Mouse (Mus musculus): ENCODE data around the gene Ckap4.
"Not testable (repeated sequence)": the region's sequence is repeated elsewhere in the genome, so short reads cannot be mapped to it uniquely, and the experiment has no call there.

Gene Ckap4

GRCm38 (mm10) chr10:84508603-84509002, 25.3 kb downstream of the Ckap4 start:
- no peak for DNase-seq (ENCODE audit: low read depth, low spot score)

GRCm38 (mm10) chr10:84498867-84499266, 35.0 kb downstream of the Ckap4 start:
- DNase-seq (ENCODE audit: low read depth, low spot score): no peak

GRCm38 (mm10) chr10:84496805-84497204, 37.1 kb downstream of the Ckap4 start:
- DNase-seq (ENCODE audit: low read depth, low spot score): no peak

GRCm38 (mm10) chr10:84494432-84494831, 39.4 kb downstream of the Ckap4 start:
- no peak for DNase-seq (ENCODE audit: low read depth, low spot score)

- no peak for DNase-seq (ENCODE audit: low read depth, low spot score)
These were observed 43.7 kb downstream of the Ckap4 start for GRCm38 (mm10) chr10:84490115-84490514.

- DNase-seq (ENCODE audit: low read depth, low spot score): peak; percentile 72
These were observed 45.5 kb downstream of the Ckap4 start for GRCm38 (mm10) chr10:84488315-84488714.

GRCm38 (mm10) chr10:84484661-84485060, 49.2 kb downstream of the Ckap4 start:
- no peak for DNase-seq (ENCODE audit: low read depth, low spot score)

- DNase-seq (ENCODE audit: low read depth, low spot score): no peak
These were observed 50.3 kb downstream of the Ckap4 start for GRCm38 (mm10) chr10:84483553-84483952.

GRCm38 (mm10) chr10:84483069-84483468, 50.8 kb downstream of the Ckap4 start:
- DNase-seq (ENCODE audit: low read depth, low spot score): no peak

- not testable (repeated sequence) for DNase-seq (ENCODE audit: low read depth, low spot score)
These were observed 51.4 kb downstream of the Ckap4 start for GRCm38 (mm10) chr10:84482418-84482817.

- DNase-seq (ENCODE audit: low read depth, low spot score): no peak
These were observed 52.6 kb downstream of the Ckap4 start for GRCm38 (mm10) chr10:84481327-84481671.

- no peak for DNase-seq (ENCODE audit: low read depth, low spot score)
These were observed 53.1 kb downstream of the Ckap4 start for GRCm38 (mm10) chr10:84480667-84481326.

GRCm38 (mm10) chr10:84480146-84480545, 53.7 kb downstream of the Ckap4 start:
- DNase-seq (ENCODE audit: low read depth, low spot score): no peak

- no peak for DNase-seq (ENCODE audit: low read depth, low spot score)
These were observed 56.2 kb downstream of the Ckap4 start for GRCm38 (mm10) chr10:84477613-84478076.

GRCm38 (mm10) chr10:84477045-84477612, 56.7 kb downstream of the Ckap4 start:
- DNase-seq (ENCODE audit: low read depth, low spot score): no peak
